Mouse (Mus musculus): ENCODE measurements around the gene Gvin1. TPM values are rescaled to one million over a fixed set of nuclear protein-coding genes. Genes with fewer than 3 reads are reported as not detected.
A peak's percentile ranks its signal among the peaks of the same experiment; 100 is the strongest.
"Not testable (repeated sequence)": the region's sequence is repeated elsewhere in the genome, so short reads cannot be mapped to it uniquely, and the experiment has no call there.

Gene Gvin1
- 0.21 and 0.64 TPM in 2 replicates for polyA plus RNA-seq (2015; fragmentation: Nextera tagmentation; extraction: Ambion mirVana)

- WGBS, result 40% methylated on average over 1 of the region's 1 CpGs
Measured at GRCm38 (mm10) chr7:106215177-106215576, at the start of gene Gvin1. Gene Gvin1, minus strand, starts transcription at chr7:106215326.

GRCm38 (mm10) chr7:106251844-106252517, 36.9 kb upstream of the Gvin1 start:
- WGBS, result 70% methylated on average over 2 of the region's 2 CpGs
- Histone ChIP-seq H3K9ac (no peak overlapping the region), H3K36me3 (no peaks in the 10 kb centered on the region), H3K27me3 (replicated peaks) (no peaks in the 10 kb centered on the region), H3K4me1 (no peaks in the 10 kb centered on the region), H3K27ac (replicated peaks) (no peak overlapping the region), H3K9me3 (peaks cover 4% of the 10 kb centered on the region; the same call in 1 of the 2 replicates), H3K4me3 (no peak overlapping the region), H3K4me2 (no peak overlapping the region)
- 0 out of 2 replicates have a peak, but pooled peaks have one; percentile 37 for ATAC-seq (ENCODE audit: extremely low read depth, insufficient number of reproducible peaks, low FRiP score, low TSS enrichment)

More at GRCm38 (mm10) chr7:106215177-106215576, at the start of gene Gvin1:
- H3K9ac ChIP-seq; H3K4me2 ChIP-seq; H3K4me3 ChIP-seq; H3K4me1 ChIP-seq; H3K27me3 ChIP-seq (replicated peaks); ATAC-seq (ENCODE audit: extremely low read depth, insufficient number of reproducible peaks, low FRiP score, low TSS enrichment); H3K9me3 ChIP-seq; H3K36me3 ChIP-seq; H3K27ac ChIP-seq (replicated peaks): not testable (repeated sequence)

GRCm38 (mm10) chr7:106248922-106249321, 33.8 kb upstream of the Gvin1 start:
- no peak overlapping the region for H3K4me2 ChIP-seq
- peaks cover 4% of the 10 kb centered on the region; the same call in 1 of the 2 replicates for H3K9me3 ChIP-seq
- no peak for ATAC-seq (ENCODE audit: extremely low read depth, insufficient number of reproducible peaks, low FRiP score, low TSS enrichment)
- H3K36me3 ChIP-seq, result no peaks in the 10 kb centered on the region
- H3K27ac ChIP-seq (replicated peaks), result no peak overlapping the region
- no peaks in the 10 kb centered on the region for H3K4me1 ChIP-seq
- no peaks in the 10 kb centered on the region for H3K27me3 ChIP-seq (replicated peaks)
- no peak overlapping the region for H3K4me3 ChIP-seq
- no peak overlapping the region for H3K9ac ChIP-seq
- 71% methylated on average over 2 of the region's 2 CpGs for WGBS

- ATAC-seq (ENCODE audit: extremely low read depth, insufficient number of reproducible peaks, low FRiP score, low TSS enrichment), result no peak
- H3K27me3 ChIP-seq (replicated peaks), result no peaks in the 10 kb centered on the region
- H3K9ac ChIP-seq, result no peak overlapping the region
- no peaks in the 10 kb centered on the region for H3K4me1 ChIP-seq
- no peak overlapping the region for H3K4me3 ChIP-seq
- H3K36me3 ChIP-seq, result no peaks in the 10 kb centered on the region
- WGBS, result 58% methylated on average over 2 of the region's 2 CpGs
- H3K27ac ChIP-seq (replicated peaks), result no peak overlapping the region
- no peak overlapping the region for H3K4me2 ChIP-seq
- H3K9me3 ChIP-seq, result peaks cover 2% of the 10 kb centered on the region; the same call in 1 of the 2 replicates
Measured at GRCm38 (mm10) chr7:106248245-106248644, 33.1 kb upstream of the Gvin1 start.

GRCm38 (mm10) chr7:106245601-106246000, 30.5 kb upstream of the Gvin1 start:
- Histone ChIP-seq H3K4me1 (no peaks in the 10 kb centered on the region), H3K36me3 (no peaks in the 10 kb centered on the region), H3K27ac (replicated peaks) (no peak overlapping the region), H3K9me3 (peaks cover 6% of the 10 kb centered on the region), H3K4me3 (no peak overlapping the region), H3K27me3 (replicated peaks) (no peaks in the 10 kb centered on the region), H3K9ac (no peak overlapping the region), H3K4me2 (no peak overlapping the region)
- ATAC-seq (ENCODE audit: extremely low read depth, insufficient number of reproducible peaks, low FRiP score, low TSS enrichment), result no peak
- 69% methylated on average over 6 of the region's 6 CpGs for WGBS

- WGBS, result 84% methylated on average over 12 of the region's 12 CpGs
- not testable (repeated sequence) for H3K27me3 ChIP-seq (replicated peaks); H3K9ac ChIP-seq; H3K36me3 ChIP-seq; H3K4me3 ChIP-seq; H3K4me1 ChIP-seq; ATAC-seq (ENCODE audit: extremely low read depth, insufficient number of reproducible peaks, low FRiP score, low TSS enrichment); H3K4me2 ChIP-seq; H3K27ac ChIP-seq (replicated peaks)
- H3K9me3 ChIP-seq, result peaks cover 15% of the 10 kb centered on the region
Measured at GRCm38 (mm10) chr7:106240484-106241275, 25.6 kb upstream of the Gvin1 start.

GRCm38 (mm10) chr7:106237192-106237465, 22.0 kb upstream of the Gvin1 start:
- Histone ChIP-seq H3K27me3 (replicated peaks) (no peaks in the 10 kb centered on the region), H3K9ac (no peak overlapping the region), H3K36me3 (no peaks in the 10 kb centered on the region), H3K4me3 (no peak overlapping the region), H3K4me1 (no peaks in the 10 kb centered on the region), H3K9me3 (peaks cover 15% of the 10 kb centered on the region), H3K27ac (replicated peaks) (no peak overlapping the region), H3K4me2 (no peak overlapping the region)
- ATAC-seq (ENCODE audit: extremely low read depth, insufficient number of reproducible peaks, low FRiP score, low TSS enrichment), result no peak

GRCm38 (mm10) chr7:106236327-106237191, 21.4 kb upstream of the Gvin1 start:
- H3K4me3 ChIP-seq, result no peak overlapping the region
- no peaks in the 10 kb centered on the region for H3K27me3 ChIP-seq (replicated peaks)
- no peak overlapping the region for H3K9ac ChIP-seq
- H3K9me3 ChIP-seq, result peaks cover 14% of the 10 kb centered on the region
- no peaks in the 10 kb centered on the region for H3K4me1 ChIP-seq
- no peak for ATAC-seq (ENCODE audit: extremely low read depth, insufficient number of reproducible peaks, low FRiP score, low TSS enrichment)
- H3K4me2 ChIP-seq, result no peak overlapping the region
- WGBS, result 57% methylated on average over 2 of the region's 2 CpGs
- H3K27ac ChIP-seq (replicated peaks), result no peak overlapping the region
- H3K36me3 ChIP-seq, result no peaks in the 10 kb centered on the region

GRCm38 (mm10) chr7:106235596-106235995, 20.5 kb upstream of the Gvin1 start:
- H3K27me3 ChIP-seq (replicated peaks), result no peaks in the 10 kb centered on the region
- no peaks in the 10 kb centered on the region for H3K4me1 ChIP-seq
- no peak for ATAC-seq (ENCODE audit: extremely low read depth, insufficient number of reproducible peaks, low FRiP score, low TSS enrichment)
- no peak overlapping the region for H3K9ac ChIP-seq
- H3K4me3 ChIP-seq, result no peak overlapping the region
- H3K27ac ChIP-seq (replicated peaks), result no peak overlapping the region
- 56% methylated on average over 2 of the region's 2 CpGs for WGBS
- no peaks in the 10 kb centered on the region for H3K36me3 ChIP-seq
- no peak overlapping the region for H3K4me2 ChIP-seq
- H3K9me3 ChIP-seq, result peaks cover 10% of the 10 kb centered on the region; the same call in 1 of the 2 replicates

- H3K27me3 ChIP-seq (replicated peaks); H3K4me3 ChIP-seq; H3K36me3 ChIP-seq; H3K9ac ChIP-seq; H3K9me3 ChIP-seq; H3K4me2 ChIP-seq; ATAC-seq (ENCODE audit: extremely low read depth, insufficient number of reproducible peaks, low FRiP score, low TSS enrichment); H3K4me1 ChIP-seq; H3K27ac ChIP-seq (replicated peaks): not testable (repeated sequence)
Measured at GRCm38 (mm10) chr7:106215910-106216309, 784 bp upstream of the Gvin1 start.

- H3K9me3 ChIP-seq; H3K4me1 ChIP-seq; H3K36me3 ChIP-seq; H3K9ac ChIP-seq; H3K4me2 ChIP-seq; H3K4me3 ChIP-seq; H3K27me3 ChIP-seq (replicated peaks); ATAC-seq (ENCODE audit: extremely low read depth, insufficient number of reproducible peaks, low FRiP score, low TSS enrichment); H3K27ac ChIP-seq (replicated peaks): not testable (repeated sequence)
- WGBS, result no CpG with 5 or more reads among the region's 4 CpGs
Measured at GRCm38 (mm10) chr7:106213770-106214169, 1.4 kb downstream of the Gvin1 start.
